Mouse (Mus musculus) CH12.LX (cell line): ENCODE results near the gene Slc43a2. TPM values are rescaled to one million over a fixed set of nuclear protein-coding genes. Genes with fewer than 3 reads are reported as not detected.

Experiments used
- DNase-seq: peaks from one replicate; pipeline ENCODE4 v3.0.0-alpha.2; 2013; ENCODE audit errors: extremely low read depth
- H3K27ac ChIP-seq: 2 replicates; pipeline ENCODE4 v1.5.1; 2012; ENCODE audit warnings: low read depth, mild to moderate bottlenecking, control low read depth, moderate library complexity; ENCODE audit not compliant: insufficient read depth
- H3K27me3 ChIP-seq: replicated peaks from 2 replicates; pipeline ENCODE3; 2012; ENCODE audit warnings: inconsistent platforms
- H3K36me3 ChIP-seq, 2 experiments: replicated peaks in 1 of 2; 2 replicates each; pipeline versions ENCODE3 to v1.6.1; 2012; ENCODE audit warnings: inconsistent platforms in 1 of 2, low read length in 1 of 2, mild to moderate bottlenecking in 1 of 2, mixed read lengths in 1 of 2, moderate library complexity in 1 of 2; ENCODE audit not compliant: control insufficient read depth in 1 of 2, insufficient read depth in 1 of 2
- H3K4me1 ChIP-seq, 2 experiments: 2 replicates each; pipeline ENCODE4 v1.6.1; 2012; ENCODE audit warnings: inconsistent platforms in 1 of 2, moderate library complexity in 1 of 2; ENCODE audit not compliant: insufficient read depth in 2 of 2, control insufficient read depth in 1 of 2
- H3K4me2 ChIP-seq: 2 replicates; pipeline ENCODE4 v1.6.1; 2012; ENCODE audit warnings: low read depth, mild to moderate bottlenecking, control low read depth; ENCODE audit not compliant: poor library complexity, insufficient read depth, severe bottlenecking
- H3K4me3 ChIP-seq, 3 experiments: fragments of 150-350 bp in 1 of 3; sonication (generic) in 1 of 3; replicated peaks in 1 of 3; 2 replicates each; pipeline versions ENCODE3 to v1.5.1; 2011 to 2012; ENCODE audit warnings: low read depth in 2 of 3, low read length in 2 of 3, mild to moderate bottlenecking in 2 of 3, moderate library complexity in 2 of 3, control low read depth in 1 of 3, improper control_type of control experiment in 1 of 3, inconsistent platforms in 1 of 3, mixed read lengths in 1 of 3; ENCODE audit not compliant: poor library complexity in 1 of 3
- H3K79me2 ChIP-seq: replicated peaks from 2 replicates; pipeline ENCODE4 v1.6.1; 2012; ENCODE audit warnings: mild to moderate bottlenecking, moderate library complexity; ENCODE audit not compliant: control insufficient read depth, poor library complexity, insufficient read depth, severe bottlenecking; ENCODE audit errors: extremely low read depth
- H3K9ac ChIP-seq: 2 replicates; pipeline ENCODE4 v1.6.1; 2012; ENCODE audit warnings: low read depth, mild to moderate bottlenecking, control low read depth, moderate library complexity; ENCODE audit not compliant: insufficient read depth
- H3K9me3 ChIP-seq: replicated peaks from 2 replicates; pipeline ENCODE3; 2012; ENCODE audit warnings: low read length, inconsistent platforms, mixed read lengths
- CHD1 ChIP-seq: IDR thresholded peaks from 2 replicates; pipeline ENCODE4 v1.6.1; 2012; ENCODE audit warnings: low read depth, low read length, improper control_type of control experiment, inconsistent platforms
- CHD2 ChIP-seq: IDR thresholded peaks from 2 replicates; pipeline ENCODE4 v1.6.1; 2011; ENCODE audit warnings: low read length, improper control_type of control experiment
- CTCF ChIP-seq, 2 experiments: IDR thresholded peaks in 1 of 2; conservative IDR thresholded peaks in 1 of 2; 2 replicates each; pipeline ENCODE4 v1.5.1; 2011 to 2012; ENCODE audit warnings: low read depth in 2 of 2, low read length in 2 of 2, improper control_type of control experiment in 1 of 2, inconsistent platforms in 1 of 2, mild to moderate bottlenecking in 1 of 2, moderate library complexity in 1 of 2
- E2F4 ChIP-seq: IDR thresholded peaks from 2 replicates; pipeline ENCODE4 v1.6.1; 2011; ENCODE audit warnings: low read depth, low read length, improper control_type of control experiment; ENCODE audit not compliant: insufficient replicate concordance
- ELF1 ChIP-seq: IDR thresholded peaks from 2 replicates; pipeline ENCODE4 v1.6.1; 2014; ENCODE audit warnings: low read depth, mild to moderate bottlenecking, inconsistent platforms, low read length, improper control_type of control experiment
- EP300 ChIP-seq: IDR thresholded peaks from 2 replicates; pipeline ENCODE4 v1.6.1; 2011; ENCODE audit warnings: low read length, improper control_type of control experiment
- ETS1 ChIP-seq: conservative IDR thresholded peaks from 2 replicates; pipeline ENCODE4 v1.6.1; 2012; ENCODE audit warnings: low read depth, mild to moderate bottlenecking, inconsistent platforms, low read length, improper control_type of control experiment, moderate library complexity
- HCFC1 ChIP-seq: IDR thresholded peaks from 2 replicates; pipeline ENCODE4 v1.6.1; 2012; ENCODE audit warnings: low read depth, mild to moderate bottlenecking, inconsistent platforms, low read length, improper control_type of control experiment
- JUN ChIP-seq: IDR thresholded peaks from 2 replicates; pipeline ENCODE4 v1.6.1; 2011; ENCODE audit warnings: low read depth, mild to moderate bottlenecking, low read length, improper control_type of control experiment, moderate library complexity; ENCODE audit not compliant: insufficient read depth
- KAT2A ChIP-seq: IDR thresholded peaks from 2 replicates; pipeline ENCODE4 v1.6.1; 2012; ENCODE audit warnings: low read length, improper control_type of control experiment, inconsistent platforms; ENCODE audit not compliant: insufficient replicate concordance
- MAFK ChIP-seq: IDR thresholded peaks from 2 replicates; pipeline ENCODE4 v1.6.1; 2011; ENCODE audit warnings: low read length, improper control_type of control experiment; ENCODE audit not compliant: insufficient replicate concordance
- MAX ChIP-seq: IDR thresholded peaks from 2 replicates; pipeline ENCODE4 v1.6.1; 2011; ENCODE audit warnings: low read length, improper control_type of control experiment
- MEF2A ChIP-seq: IDR thresholded peaks from 2 replicates; pipeline ENCODE4 v1.6.1; 2014; ENCODE audit warnings: low read depth, mild to moderate bottlenecking, inconsistent platforms, low read length, improper control_type of control experiment, borderline replicate concordance
- MXI1 ChIP-seq: IDR thresholded peaks from 2 replicates; pipeline ENCODE4 v1.6.1; 2011; ENCODE audit warnings: mild to moderate bottlenecking, low read depth, low read length, improper control_type of control experiment
- MYC ChIP-seq: IDR thresholded peaks from 2 replicates; pipeline ENCODE4 v1.6.1; 2011; ENCODE audit warnings: low read depth, mild to moderate bottlenecking, improper control_type of control experiment, low read length
- NELFE ChIP-seq: IDR thresholded peaks from 2 replicates; pipeline ENCODE4 v1.6.1; 2011; ENCODE audit warnings: low read depth, low read length, improper control_type of control experiment
- NRF1 ChIP-seq: IDR thresholded peaks from 2 replicates; pipeline ENCODE4 v1.6.1; 2014; ENCODE audit warnings: low read depth, mild to moderate bottlenecking, inconsistent platforms, low read length, improper control_type of control experiment, moderate library complexity
- PAX5 ChIP-seq: IDR thresholded peaks from 2 replicates; pipeline ENCODE4 v1.6.1; 2012; ENCODE audit warnings: low read length, inconsistent platforms, mixed read lengths
- POLR2AphosphoS2 ChIP-seq: IDR thresholded peaks from 2 replicates; pipeline ENCODE4 v1.6.1; 2011; ENCODE audit warnings: low read depth, low read length, improper control_type of control experiment
- SIN3A ChIP-seq: IDR thresholded peaks from 2 replicates; pipeline ENCODE4 v1.6.1; 2012; ENCODE audit warnings: low read length, improper control_type of control experiment, inconsistent platforms
- SMC3 ChIP-seq: IDR thresholded peaks from 2 replicates; pipeline ENCODE4 v1.6.1; 2011; ENCODE audit warnings: low read depth, low read length, improper control_type of control experiment
- TBP ChIP-seq: conservative IDR thresholded peaks from 2 replicates; pipeline ENCODE4 v1.6.1; 2011; ENCODE audit warnings: low read depth, low read length, improper control_type of control experiment
- TCF12 ChIP-seq: IDR thresholded peaks from 2 replicates; pipeline ENCODE4 v1.6.1; 2014; ENCODE audit warnings: low read depth, mild to moderate bottlenecking, inconsistent platforms, low read length, improper control_type of control experiment
- USF1 ChIP-seq: IDR thresholded peaks from 2 replicates; pipeline ENCODE4 v1.6.1; 2014; ENCODE audit warnings: low read depth, mild to moderate bottlenecking, inconsistent platforms, low read length, improper control_type of control experiment
- ZC3H11A ChIP-seq: IDR thresholded peaks from 2 replicates; pipeline ENCODE4 v1.6.1; 2012; ENCODE audit warnings: low read depth, mild to moderate bottlenecking, inconsistent platforms, low read length, improper control_type of control experiment
- ZMIZ1 ChIP-seq: IDR thresholded peaks from 2 replicates; pipeline ENCODE4 v1.6.1; 2012; ENCODE audit warnings: low read depth, mild to moderate bottlenecking, inconsistent platforms, low read length, improper control_type of control experiment
- dilution Hi-C: fragments of 300-500 bp; cut with MboI; formaldehyde crosslinking; loops from 2 replicates; pipeline ENCODE4 v1.14.3; 2020; ENCODE audit warnings: low sequenced_read_pairs; ENCODE audit not compliant: extremely low pct_unique_long_range_greater_than_20kb, extremely low pct_ligation_motif_present
- in situ Hi-C: fragments of 300-500 bp; cut with MboI; formaldehyde crosslinking; loops from 3 replicates; pipeline ENCODE4 v1.14.3; 2019; ENCODE audit warnings: low sequenced_read_pairs, low pct_ligation_motif_present, low pct_unique_long_range_greater_than_20kb, mixed read lengths
- polyA plus RNA-seq: library from polyadenylated mRNA; unstranded; fragments of >175 nt; gene quantifications from 2 replicates; pipeline ENCODE4 v1.2.1, GENCODE M21; 2012; ENCODE audit warnings: low read depth; ENCODE audit not compliant: insufficient read length
- total RNA-seq, 2 experiments: library from RNA; depleted of rRNA; stranded (reverse); fragments of 300-350 nt in 1 of 2; fragments of >200 nt in 1 of 2; gene quantifications; 2 replicates each; pipeline ENCODE4 v1.2.3; 2012 to 2014

Slc43a2 gene
- total and polyA plus RNA-seq, 3 experiments: 5.0 to 8.9 (median 8.8) TPM

- Histone ChIP-seq H3K27ac (no peak overlapping the region), H3K36me3 (peaks cover 13 to 57% of the 10 kb centered on the region in 2 experiments), H3K4me1 (peaks cover 2 to 18% of the 10 kb centered on the region in 2 experiments; a peak in 2 of 4 replicates), H3K4me2 (no peak overlapping the region), H3K79me2 (no peaks in the 10 kb centered on the region), H3K9me3 (no peaks in the 10 kb centered on the region), H3K27me3 (no peaks in the 10 kb centered on the region), H3K4me3 (no peak overlapping the region), H3K9ac (no peak overlapping the region)
- in situ Hi-C loops (no loop called here), dilution Hi-C loops (no loop called here)
- TF ChIP-seq MYC (no peak), MXI1 (no peak), HCFC1 (no peak), ZMIZ1 (no peak), NELFE (no peak), ELF1 (no peak), PAX5 (no peak), E2F4 (no peak), USF1 (no peak), ZC3H11A (no peak), JUN (no peak), ETS1 (no peak), MAFK (no peak), EP300 (no peak)
- DNase-seq: no peak
These were observed 4.6 kb upstream of the Slc43a2 start for GRCm38 (mm10) chr11:75526943-75527342.

GRCm38 (mm10) chr11:75529771-75530170, 1.7 kb upstream of the Slc43a2 start:
- Histone ChIP-seq H3K27me3 (no peaks in the 10 kb centered on the region), H3K9ac (no peak overlapping the region), H3K9me3 (no peaks in the 10 kb centered on the region), H3K79me2 (no peaks in the 10 kb centered on the region), H3K4me1 (peaks cover 5 to 34% of the 10 kb centered on the region in 2 experiments; a peak in 3 of 4 replicates), H3K4me2 (no peak overlapping the region), H3K4me3 (no peak overlapping the region), H3K27ac (no peak overlapping the region), H3K36me3 (peaks cover 5 to 29% of the 10 kb centered on the region in 2 experiments)
- no peak for DNase-seq
- dilution Hi-C loops (no loop called here), in situ Hi-C loops (loop anchor here (5.0 kb wide), 1 partner anchor 43 kb away; no protein-coding TSS in a partner anchor)
- TF ChIP-seq E2F4 (no peak), CHD1 (no peak), SMC3 (no peak), TBP (no peak), MEF2A (no peak), TCF12 (no peak), USF1 (no peak), POLR2AphosphoS2 (no peak), NRF1 (no peak), MAX (no peak), ZMIZ1 (no peak), ELF1 (no peak), CTCF (conservative IDR thresholded peaks at IDR 0.05 in 1 of 2, IDR thresholded peaks at IDR 0.05 in 1 of 2; ENCODE audit: low read depth in 2 of 2, low read length in 2 of 2) (no peak), KAT2A (no peak), JUN (no peak), HCFC1 (no peak), SIN3A (no peak), CHD2 (no peak)
